Mouse (Mus musculus): ENCODE results near the gene Spata6. TPM values are rescaled to one million over a fixed set of nuclear protein-coding genes. Genes with fewer than 3 reads are reported as not detected.

Spata6 gene
- polyA plus RNA-seq, 2 experiments from 2014 or later = 21.0 to 25.4 TPM

- ATAC-seq = no peak
Measured at GRCm38 (mm10) chr4:111852626-111853025, 132.8 kb downstream of the Spata6 start.

- no peak for ATAC-seq
Measured at GRCm38 (mm10) chr4:111866701-111867100, 146.9 kb downstream of the Spata6 start.

GRCm38 (mm10) chr4:111867743-111868401, 148.1 kb downstream of the Spata6 start:
- no peak for ATAC-seq

Other genes with a start within 250 kb of the Spata6 start
- not detected for gene Slc5a9, start 182.9 kb downstream of the Spata6 start, polyA plus RNA-seq (2017; shearing (Covaris generic))
- gene Skint8, start 199.4 kb downstream of the Spata6 start, polyA plus RNA-seq (2017; shearing (Covaris generic)) = not detected